Mouse (Mus musculus) embryo, embryonic 9.5 days (tissue): ENCODE measurements around the gene 4930544D05Rik.
"Not testable (repeated sequence)": the region's sequence is repeated elsewhere in the genome, so short reads cannot be mapped to it uniquely, and the experiment has no call there.

Experiments
- DNase-seq: peaks from one replicate; pipeline ENCODE4 v3.0.0-alpha.2; 2017; ENCODE audit errors: extremely low spot score

The 4930544D05Rik gene

DNA sequence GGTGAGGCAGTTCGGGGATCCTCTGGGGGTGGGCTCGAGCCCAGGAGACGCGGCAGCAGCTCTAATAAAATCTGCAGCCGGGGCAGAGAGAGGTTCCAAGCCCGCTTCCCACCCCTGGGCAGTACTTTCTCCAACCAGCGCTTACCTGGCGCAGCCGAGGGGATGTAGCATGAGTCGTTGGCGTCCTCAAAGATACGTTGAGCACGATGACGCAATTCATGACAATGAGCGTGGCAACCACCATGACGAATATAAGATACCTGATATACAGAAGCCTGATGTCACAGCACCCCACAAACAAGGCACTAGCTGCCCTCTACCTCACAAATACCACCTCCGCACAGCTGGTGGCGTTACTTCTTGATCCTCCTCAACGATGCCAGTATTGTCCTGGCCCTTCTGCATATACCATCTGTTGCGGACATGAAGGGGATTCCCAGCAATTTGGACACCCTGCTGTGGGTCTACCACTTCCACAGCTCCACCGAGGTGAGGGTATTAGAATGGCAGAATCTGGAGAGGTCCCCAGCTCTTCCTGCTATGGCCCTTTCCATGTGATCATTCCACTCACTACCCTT, at the start of gene 4930544D05Rik:
Gene 4930544D05Rik (plus strand): TSS at position 333 of the 578 bp plus-strand sequence.
- DNase-seq, result no peak

DNA sequence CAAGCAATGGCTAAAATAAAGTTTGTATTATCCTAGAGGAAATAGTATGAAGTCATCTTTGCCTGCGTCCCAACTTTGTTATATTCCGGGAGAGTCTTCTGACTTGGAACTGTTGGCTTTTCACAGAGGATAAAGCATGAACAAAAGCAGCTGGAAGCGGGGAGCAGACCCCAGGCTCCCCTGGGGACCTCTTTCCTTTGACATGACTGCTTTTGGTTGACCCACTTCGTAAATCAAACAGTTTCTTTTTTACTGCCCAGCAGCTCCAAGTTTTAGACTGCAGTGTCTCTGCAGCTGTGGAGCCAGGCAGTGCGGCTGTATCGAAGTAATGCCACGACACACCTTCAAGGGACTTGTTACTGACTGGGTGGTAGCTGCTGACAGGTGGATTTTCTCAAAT, 49.1 kb upstream of the 4930544D05Rik start:
- DNase-seq, result no peak

DNA sequence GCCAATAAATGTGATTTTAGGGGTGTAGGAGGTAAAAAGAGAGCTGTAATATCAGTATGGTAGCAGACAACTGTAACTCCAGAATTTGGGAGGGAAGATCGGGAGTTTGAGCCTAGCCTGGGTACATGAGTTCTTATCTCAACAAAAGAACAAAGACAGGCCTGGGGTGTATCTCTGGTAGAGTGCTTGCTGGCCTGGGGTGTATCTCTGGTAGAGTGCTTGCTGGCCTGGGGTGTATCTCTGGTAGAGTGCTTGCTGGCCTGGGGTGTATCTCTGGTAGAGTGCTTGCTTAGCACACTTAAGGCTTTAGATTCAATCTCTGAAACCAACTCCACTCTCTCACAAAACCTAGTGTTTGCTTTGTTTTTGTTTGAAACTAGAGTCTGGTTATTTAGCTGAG, 45.0 kb upstream of the 4930544D05Rik start:
- not testable (repeated sequence) for DNase-seq

DNA sequence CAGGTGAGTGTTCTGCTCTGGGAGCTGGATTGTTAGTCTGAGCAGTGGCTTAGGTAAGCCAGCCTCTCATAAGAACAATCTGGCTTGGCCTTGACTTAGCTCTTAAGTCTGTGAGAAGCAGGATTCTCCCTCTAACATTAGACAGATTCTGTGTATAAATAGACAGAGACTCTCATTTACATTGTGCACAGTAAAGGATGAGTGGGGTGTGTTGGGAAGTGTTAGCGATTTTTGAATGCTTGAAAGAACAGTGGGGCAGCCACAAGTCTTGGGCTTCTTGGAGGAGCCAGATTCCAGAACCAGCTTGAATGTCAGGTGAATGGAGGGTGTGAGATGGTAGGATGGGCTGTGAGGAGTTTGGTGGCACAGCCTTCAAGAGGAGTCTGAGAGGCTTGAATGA, 44.0 kb upstream of the 4930544D05Rik start:
- no peak for DNase-seq

DNA sequence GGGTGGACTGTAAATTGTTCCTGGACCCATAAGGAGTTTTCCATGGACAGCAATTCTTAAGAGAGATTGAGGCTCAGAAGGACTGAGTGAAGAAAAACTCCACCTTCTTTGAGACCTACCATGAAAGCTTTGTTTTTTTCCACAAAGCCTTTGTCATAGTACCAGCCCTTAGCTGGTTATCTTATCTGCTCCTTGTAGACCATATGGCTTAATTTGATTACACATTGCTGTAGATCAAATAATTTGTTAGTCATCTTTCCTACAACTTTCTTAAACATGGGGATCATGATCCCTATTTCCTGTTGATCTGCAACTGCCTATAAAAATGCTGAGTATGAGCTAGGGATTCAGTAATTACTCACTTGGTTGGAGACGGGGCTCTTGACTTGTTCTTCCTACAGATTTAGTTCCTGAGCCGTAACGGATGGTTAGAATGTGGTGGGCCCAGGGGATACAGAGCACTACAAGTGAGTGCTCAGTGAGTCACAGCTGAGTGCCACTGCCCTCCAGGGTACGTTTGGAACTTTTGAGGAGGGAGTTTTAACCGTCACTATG, 43.2 kb upstream of the 4930544D05Rik start:
- DNase-seq, result no peak

DNA sequence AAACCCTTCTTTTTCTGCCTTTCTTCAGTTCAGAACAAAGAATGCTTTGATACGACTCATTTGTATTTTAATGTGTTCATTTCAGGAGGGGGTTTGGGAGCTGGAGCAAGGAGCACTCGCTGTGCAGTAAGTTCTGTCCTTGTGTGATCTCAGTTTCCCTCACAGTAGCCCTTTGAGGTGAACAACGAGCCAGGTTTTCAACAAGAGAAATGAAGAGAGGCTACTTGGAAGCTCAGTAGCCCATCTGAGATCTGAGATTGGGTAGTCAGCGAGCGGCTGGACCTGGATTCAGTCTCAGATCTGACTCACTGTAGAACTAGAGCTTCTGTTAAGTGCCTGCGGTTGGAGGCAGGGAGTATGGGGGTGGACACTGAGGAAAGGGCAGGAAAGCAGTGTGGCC, 41.8 kb upstream of the 4930544D05Rik start:
- no peak for DNase-seq

DNA sequence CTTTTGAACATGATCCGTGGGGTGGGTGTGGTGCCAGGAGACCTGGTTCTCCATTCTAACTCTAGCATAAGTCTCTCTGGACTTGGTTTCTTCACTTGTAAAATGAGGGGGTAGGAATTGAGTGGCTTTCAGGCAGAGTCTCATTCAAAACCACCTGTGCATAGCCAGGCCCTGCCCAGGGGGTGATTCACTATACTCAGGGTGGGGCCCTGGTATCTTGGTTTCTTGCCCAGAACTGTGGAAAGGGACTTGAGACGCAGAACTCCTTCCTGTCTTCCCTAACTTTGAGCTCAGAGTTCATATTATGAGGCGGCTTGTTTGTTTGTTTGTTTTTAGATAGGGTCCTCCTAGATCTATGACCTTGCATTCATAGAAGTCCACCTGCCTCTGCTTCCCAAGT, 38.4 kb upstream of the 4930544D05Rik start:
- DNase-seq, result no peak

DNA sequence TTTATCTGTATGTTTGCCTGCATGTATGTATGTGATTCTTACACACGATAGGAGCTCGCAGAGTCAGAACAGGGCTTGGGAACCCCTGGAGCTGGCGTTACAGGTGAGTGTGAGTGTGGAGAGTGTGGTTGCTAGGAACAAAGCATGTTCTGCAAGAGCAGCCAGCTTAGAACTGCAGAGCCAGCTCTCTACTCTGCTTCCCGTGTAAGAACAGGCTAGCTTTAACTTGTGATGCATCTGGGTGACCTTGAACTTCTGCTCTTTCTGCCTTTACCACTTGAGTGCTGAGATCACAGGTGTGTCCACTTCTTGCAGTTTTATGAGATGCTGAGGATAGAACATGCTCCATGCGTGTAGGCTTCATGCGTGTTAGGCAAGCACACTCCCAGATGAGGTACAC, 36.7 kb upstream of the 4930544D05Rik start:
- no peak for DNase-seq

DNA sequence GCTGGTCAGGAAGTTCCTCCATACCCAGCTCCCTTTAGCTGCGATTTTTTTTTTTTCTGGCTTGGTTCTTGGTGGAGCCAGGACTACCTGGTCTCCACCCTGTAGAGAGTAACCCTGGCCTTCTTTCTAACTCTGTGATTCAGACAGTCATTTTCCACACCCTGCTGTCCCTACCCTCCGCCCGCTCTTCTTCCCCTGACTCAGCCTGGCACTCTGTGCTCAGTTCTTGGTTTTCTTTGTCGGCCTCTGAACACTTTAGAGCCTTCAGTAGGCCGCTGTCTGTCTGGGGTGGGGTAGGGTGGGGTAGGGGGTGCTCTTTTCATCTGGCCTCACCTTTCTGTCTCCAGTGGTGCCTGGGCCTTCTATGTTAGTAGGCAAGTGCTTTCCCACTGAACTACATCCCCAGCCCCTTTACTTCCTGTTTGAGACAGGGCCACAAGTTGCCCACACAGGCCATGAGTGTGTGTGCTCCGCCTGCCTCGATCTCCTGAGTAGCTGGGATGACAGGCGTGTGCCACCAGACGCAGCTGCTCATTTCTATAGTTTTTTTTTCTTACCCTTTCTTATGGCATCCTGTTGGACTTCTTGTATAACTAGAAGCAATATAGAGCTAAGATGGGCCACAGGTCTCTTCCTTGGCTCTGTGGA, 35.8 kb upstream of the 4930544D05Rik start:
- DNase-seq, result no peak

DNA sequence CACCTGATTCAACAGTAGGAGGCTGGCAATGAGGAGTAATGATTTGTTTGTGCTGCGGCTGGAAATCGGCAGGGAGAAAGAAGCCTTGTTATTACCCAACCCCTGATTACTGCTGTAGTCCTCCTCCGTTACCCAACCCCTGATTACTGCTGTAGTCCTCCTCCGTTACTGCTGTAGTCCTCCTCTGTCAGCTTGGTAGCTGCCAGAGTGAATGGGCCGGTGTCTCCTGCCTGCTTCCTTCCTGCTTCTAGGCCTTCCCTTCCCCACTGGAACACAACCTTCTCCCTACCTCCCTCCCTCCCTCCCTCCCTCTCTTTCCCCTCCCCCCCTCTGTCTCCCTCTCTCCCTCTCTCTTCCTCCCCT, 35.3 kb upstream of the 4930544D05Rik start:
- DNase-seq, result no peak

DNA sequence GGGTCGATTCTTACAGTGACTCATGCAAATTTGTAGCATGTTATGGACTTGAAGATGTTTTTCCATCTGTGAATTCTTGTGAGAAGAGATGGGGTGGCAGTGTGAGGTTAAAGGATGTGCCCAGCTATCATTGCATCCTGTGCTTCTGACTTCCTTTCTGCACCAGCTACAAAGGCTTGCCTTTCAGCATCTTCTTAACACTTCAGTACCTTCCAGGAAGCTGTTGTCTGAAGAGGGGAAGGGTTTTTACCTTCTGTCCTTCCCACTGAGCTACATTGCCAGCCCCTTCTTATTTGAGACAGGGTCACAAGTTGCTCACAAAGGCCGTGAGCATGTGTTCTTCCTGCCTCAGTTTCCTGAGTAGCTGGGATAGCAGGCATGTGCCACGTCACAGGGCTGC, 34.7 kb upstream of the 4930544D05Rik start:
- no peak for DNase-seq

DNA sequence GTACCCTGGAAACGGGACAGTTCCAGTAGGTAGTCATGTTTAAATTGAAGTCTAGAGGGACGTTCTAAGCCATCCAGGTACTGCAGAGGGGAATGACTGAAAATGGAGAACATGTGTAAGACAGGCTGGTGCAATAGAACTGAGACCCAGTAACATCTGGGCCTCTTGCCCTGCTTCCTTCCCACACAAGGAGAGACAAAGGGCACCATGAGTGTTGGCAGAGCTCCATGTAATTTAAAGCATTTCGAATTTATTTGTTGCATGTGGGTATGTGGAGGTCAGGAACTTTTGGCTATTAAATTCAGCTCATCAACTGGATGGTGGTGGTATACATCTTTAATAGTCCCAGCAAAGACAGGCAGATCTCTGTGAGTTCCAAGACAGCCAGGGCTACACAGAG, 33.5 kb upstream of the 4930544D05Rik start:
- no peak for DNase-seq

DNA sequence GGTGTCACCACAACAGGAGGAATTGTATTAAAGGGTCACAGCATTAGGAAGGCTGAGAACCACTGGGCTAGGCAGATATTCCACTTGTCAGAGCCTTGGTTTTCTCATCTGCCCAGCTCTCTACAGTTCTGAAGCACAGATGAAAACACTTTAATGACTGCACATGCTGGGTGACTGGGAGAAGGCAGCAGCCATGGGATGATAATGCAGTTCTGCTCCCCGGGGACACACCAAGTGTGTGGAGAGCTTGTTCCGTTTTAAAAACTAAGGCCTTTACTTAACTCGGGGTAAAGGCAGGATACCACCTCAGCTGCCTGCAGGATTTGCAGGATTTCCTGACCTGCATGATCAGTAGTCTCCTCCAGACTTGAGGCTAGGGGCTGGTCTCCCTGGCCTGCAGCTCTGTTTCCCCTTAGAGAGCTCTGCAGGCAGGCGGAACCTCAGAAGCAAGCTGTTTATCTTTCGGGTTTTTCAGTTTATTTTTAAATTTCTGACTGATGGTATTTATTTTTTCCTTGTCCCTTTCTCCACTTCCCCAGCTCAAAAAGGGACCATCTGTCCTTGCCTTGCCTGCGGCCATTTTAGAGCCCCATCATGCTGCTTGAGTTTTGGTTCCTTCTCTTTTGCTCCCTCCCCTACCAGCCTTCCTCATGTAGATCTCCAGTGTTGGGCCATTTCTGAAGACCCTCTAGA, 32.5 kb upstream of the 4930544D05Rik start:
- DNase-seq, result no peak

DNA sequence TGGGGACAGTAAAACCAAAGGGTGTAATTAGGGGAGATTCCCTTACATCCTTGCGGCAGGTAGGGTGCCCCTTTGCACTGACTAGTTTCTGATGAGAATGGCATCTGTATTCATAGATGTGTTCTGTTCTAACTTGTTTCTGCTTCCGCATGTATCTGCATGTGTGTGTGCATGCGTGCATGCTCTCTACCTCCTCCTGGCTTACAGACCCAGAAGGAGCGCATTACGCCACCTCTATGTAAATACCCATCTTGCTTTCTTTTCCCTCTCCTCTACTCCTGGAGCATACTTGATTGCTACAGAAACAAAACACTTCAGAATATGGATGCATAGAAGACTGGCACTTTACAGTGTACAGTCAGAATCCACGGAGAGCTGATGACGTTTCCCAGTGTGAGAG, 31.9 kb upstream of the 4930544D05Rik start:
- DNase-seq, result no peak

DNA sequence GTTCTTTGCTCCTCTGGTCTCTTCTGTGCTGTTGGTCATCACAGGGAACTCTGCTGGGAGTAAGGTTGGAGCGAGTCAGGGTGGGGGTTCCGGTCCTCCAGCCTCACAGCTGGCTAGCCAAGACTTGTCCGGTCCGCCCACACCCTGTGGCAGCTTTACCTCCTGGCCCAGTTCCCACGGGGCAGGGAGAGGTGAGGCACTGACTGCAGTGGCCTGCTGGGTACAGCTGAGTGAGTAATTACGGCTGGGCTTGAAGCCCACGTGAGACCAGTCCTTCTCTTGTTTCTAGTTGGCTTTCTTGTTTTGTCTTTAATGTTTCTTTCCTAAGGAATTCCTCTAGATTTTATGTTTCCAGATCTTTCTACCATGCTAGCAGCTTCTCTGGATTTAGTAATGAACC, 30.2 kb upstream of the 4930544D05Rik start:
- no peak for DNase-seq

DNA sequence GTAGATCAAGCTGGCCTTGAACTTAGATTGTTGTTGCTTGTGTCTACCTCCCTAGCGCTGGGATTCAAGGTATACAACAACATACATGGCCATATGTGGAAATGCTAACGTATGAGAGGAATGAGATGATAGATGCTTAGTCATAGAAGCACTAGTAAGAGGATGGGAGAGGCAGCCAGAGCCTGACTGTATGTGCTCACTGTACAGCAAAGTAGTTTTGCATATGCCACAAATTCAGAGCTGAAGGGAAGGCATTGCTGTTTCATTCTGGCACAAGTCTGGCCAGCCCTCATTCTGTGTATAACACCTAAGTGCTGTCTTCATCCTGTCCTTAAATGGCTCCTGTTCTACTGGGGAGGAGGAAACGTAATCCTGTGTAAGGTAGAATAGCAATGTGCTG, 29.4 kb upstream of the 4930544D05Rik start:
- no peak for DNase-seq

DNA sequence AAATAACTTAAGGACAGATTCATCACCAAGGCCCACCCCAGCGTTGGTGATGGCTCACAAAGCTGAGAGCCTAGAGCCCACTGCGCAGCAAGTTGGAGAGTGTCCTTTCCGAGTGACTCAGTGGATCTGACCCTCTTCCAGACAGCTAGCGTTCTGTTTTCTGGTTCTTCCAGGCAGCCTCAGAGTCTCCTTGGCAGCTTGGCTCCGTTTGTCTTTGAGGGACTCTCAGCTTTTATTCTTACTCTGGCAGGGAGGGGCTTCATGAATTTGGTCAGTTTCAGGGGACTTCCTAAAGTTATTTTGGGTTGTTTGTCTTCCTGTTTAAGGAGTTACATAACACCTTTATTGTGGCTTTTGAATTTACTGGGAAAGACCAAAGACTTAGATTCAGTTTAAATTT, 28.7 kb upstream of the 4930544D05Rik start:
- DNase-seq, result no peak

DNA sequence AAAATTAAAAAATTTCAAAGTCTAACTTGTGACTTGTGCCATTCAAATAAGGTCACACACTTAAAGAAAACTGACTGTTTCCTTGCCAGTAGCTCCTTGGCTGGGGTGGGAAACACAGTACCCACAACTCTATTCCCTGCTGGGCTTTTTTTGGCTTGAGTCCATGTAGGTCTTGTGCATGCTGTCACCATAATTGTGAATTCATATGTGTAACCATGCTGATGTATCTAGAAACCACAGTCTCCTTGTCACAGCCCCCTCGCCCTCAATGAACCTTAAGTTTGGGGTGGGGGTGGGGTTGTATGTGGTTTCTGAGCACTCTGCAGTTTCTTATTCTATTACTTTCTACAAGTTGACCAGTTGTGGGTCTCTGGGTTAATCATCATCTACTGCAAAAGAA, 23.9 kb upstream of the 4930544D05Rik start:
- DNase-seq, result no peak

DNA sequence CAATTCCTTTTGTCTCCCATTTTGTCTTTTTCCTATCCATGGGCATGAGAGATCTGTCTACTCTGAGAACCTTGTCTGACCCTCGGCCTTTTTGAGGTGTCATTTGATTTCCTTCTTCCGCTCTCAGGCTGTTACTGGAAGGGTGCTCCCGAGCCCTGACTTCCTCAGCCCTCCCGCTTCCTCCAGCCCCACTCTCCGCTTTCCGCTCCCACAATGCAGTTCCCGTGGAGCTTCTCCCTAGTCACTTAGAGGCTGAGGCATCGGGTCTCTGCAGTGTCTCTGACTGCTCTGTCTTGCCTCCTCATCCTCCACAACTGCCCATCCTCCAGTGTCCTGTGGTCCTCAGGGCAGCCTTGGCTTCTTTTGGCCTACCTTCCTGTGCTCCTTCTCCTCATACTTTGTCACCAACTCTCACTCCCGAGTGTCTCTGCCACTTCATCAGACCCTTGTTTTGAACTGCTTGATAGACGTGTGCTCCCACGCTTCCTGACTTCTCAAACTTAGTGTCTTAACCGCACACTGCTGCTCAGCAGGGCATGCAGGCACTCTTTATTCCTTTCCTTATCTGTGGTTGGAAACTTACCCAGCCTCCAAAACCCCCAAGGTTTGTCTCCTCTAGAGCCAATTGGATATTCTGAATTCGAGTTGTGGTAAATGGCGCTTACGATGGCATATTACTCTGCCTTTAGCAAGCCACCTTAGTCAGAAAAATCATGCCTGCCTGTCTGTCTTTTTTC, 21.2 kb upstream of the 4930544D05Rik start:
- no peak for DNase-seq

DNA sequence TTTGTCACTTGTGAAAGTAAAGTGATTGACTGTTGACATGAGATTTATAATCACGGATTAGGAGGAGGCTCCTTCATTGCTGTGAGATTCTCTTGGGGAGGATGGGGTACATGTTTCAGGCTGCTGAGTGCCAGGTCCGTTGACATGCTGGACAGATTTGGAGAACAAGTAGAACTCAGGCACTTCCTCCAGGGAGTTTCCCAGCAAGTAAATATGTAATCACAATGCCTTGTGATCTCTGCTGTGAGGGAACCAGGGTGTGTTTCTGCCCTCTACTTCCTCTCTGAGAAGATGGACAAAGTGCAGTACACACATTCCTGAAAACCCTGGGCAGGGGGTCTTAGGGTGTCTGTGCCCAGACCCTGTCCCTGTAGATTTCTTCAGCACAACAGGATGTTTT, 20.0 kb upstream of the 4930544D05Rik start:
- no peak for DNase-seq

DNA sequence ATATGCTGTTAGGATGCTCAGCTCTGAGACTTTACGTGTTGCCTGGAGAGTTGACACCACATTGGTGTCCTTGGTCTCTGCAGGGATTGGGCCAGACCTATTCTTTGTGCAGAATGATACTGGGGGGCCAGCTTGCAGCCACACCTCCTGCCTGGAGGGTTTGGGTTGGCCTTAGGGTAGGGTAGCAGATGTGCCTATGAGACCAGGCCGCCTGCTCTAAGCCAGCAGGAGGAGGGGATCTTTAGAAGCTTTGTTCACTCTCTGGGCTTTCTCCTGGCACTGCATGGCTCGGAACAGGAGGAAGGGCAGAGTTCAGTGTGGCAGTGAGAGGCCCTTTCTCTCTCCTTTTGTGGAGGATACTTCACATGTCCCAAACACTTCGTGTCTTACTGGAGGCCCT, 19.6 kb upstream of the 4930544D05Rik start:
- DNase-seq, result no peak

DNA sequence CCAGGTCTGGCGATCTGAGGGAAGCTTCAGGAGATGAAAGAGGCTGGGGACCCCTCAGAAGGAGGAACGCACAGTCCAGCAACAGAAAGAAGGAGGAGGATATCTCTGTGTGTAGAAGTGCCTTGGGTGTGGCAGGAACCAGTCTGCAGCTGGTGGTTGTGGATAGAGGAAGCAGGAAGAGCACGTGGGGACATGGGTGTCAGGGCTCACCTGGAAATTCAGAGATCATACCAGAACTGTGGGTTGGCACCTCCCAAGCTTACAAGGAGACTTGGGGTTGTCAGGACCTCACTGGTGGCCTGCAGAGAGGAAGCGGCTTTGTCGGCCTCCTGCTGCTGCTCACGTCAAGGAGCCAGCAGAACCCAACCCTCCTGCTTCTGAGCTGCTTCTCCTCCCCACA, 18.3 kb upstream of the 4930544D05Rik start:
- no peak for DNase-seq
